Mouse (Mus musculus): ENCODE data around the gene Cdh23.

GRCm38 (mm10) chr10:60351761-60352455 lies 344.4 kb downstream of the Cdh23 start:
- TF ChIP-seq CTCF (IDR thresholded peaks at IDR 0.05; ENCODE audit: low read depth) (no peak), EP300 (IDR thresholded peaks at IDR 0.05; ENCODE audit: low read depth) (no peak)

All from heart, postnatal 0 days (tissue).